Comparison of ENCODE assay signal across 20 mouse cellular contexts in the genomic region with DNA sequence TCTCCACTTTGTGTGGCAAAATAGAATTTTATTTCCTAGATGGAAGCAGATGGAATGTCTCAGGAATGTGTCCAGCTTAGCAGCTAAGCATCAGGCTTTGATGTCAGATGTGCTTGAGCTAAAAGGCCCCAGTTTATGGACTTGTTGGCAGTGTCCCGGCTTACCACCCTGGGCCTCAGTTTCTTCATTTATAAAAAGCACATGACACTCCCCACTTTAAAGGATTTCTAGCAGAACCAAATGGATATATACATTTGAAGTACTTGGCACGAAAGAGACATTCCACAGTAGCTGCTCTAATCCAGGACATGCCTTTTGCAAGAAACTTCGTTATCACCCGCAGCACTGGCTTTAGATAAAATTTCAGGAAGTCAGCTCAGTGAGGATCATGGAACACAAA.
DNase-seq lines count a peak whose midpoint lies in the region; ATAC-seq and TF ChIP-seq lines count a peak whose summit lies in the region.
"Had no signal": no experiment of that assay in that cellular context is flagged by ENCODE, and none has a peak within 500 bp of the region (broad histone marks: within the 10 kb centered on the region; RNA-seq: fewer than 3 reads in every experiment).

No protein-coding gene starts in this region.

- TF ChIP-seq CTCF in kidney, adult 2 months (conservative IDR thresholded peaks at IDR 0.05; ENCODE audit: insufficient read depth, insufficient read length, low read depth, low read length), result no peak

- no peaks in the 10 kb centered on the region for H3K27me3 ChIP-seq in heart, embryonic 11.5 days (ENCODE audit: control insufficient read depth, insufficient read depth, low read length)
- H3K27me3 ChIP-seq in kidney, embryonic 16.5 days (ENCODE audit: insufficient read depth, low read length), result no peaks in the 10 kb centered on the region
- no peaks in the 10 kb centered on the region for H3K27me3 ChIP-seq in kidney, adult 2 months (replicated peaks; ENCODE audit: control insufficient read depth, insufficient read depth, low read length)
- H3K27me3 ChIP-seq in lung, embryonic 16.5 days (ENCODE audit: control insufficient read depth, insufficient read depth, low read depth, low read length), result no peaks in the 10 kb centered on the region
- H3K27me3 ChIP-seq: forebrain, embryonic 15.5 days; liver, embryonic 13.5 days had no signal

- no peak overlapping the region for H3K4me3 ChIP-seq in heart, embryonic 11.5 days (ENCODE audit: low read depth, low read length)
- H3K4me3 ChIP-seq in kidney, embryonic 16.5 days (ENCODE audit: low read length), result no peak overlapping the region
- no peak overlapping the region for H3K4me3 ChIP-seq in kidney, adult 2 months (ENCODE audit: insufficient read depth, low read depth, low read length)
- no peak overlapping the region for H3K4me3 ChIP-seq in lung, embryonic 16.5 days (ENCODE audit: low read length)
- H3K4me3 ChIP-seq: forebrain, embryonic 15.5 days; heart, adult 2 months; left cerebral cortex, adult 2 months; liver, embryonic 13.5 days; midbrain, embryonic 10.5 days had no signal

- no peak for ATAC-seq in heart, embryonic 11.5 days (replicated peaks; ENCODE audit: insufficient number of reproducible peaks, low FRiP score, low TSS enrichment)
- ATAC-seq in kidney, embryonic 16.5 days (ENCODE audit: low FRiP score, low TSS enrichment), result no peak
- peak; percentile 65; the same call in 1 of the 2 replicates for ATAC-seq in lung, embryonic 16.5 days (ENCODE audit: low read depth)
- ATAC-seq: activated CD4-positive, CD25-positive, alpha-beta regulatory T cell, adult 4 months; CD4-positive, CD25-positive, alpha-beta regulatory T cell, adult 4 months; forebrain, embryonic 15.5 days had no signal

- H3K36me3 ChIP-seq in heart, embryonic 11.5 days (ENCODE audit: control insufficient read depth, insufficient read depth, low read length), result no peaks in the 10 kb centered on the region
- no peaks in the 10 kb centered on the region for H3K36me3 ChIP-seq in kidney, embryonic 16.5 days (ENCODE audit: insufficient read depth, low read length)
- no peaks in the 10 kb centered on the region for H3K36me3 ChIP-seq in kidney, adult 2 months (ENCODE audit: control insufficient read depth, insufficient read depth, low read length)
- H3K36me3 ChIP-seq in lung, embryonic 16.5 days (ENCODE audit: control insufficient read depth, insufficient read depth, low read length), result no peaks in the 10 kb centered on the region
- H3K36me3 ChIP-seq: forebrain, embryonic 15.5 days; liver, embryonic 13.5 days; midbrain, embryonic 10.5 days had no signal

- intact Hi-C loops in heart, postnatal 25 days (cut with DNase I), result no loop called here

- no peak for TF ChIP-seq POLR2A in kidney, adult 2 months (IDR thresholded peaks at IDR 0.05; ENCODE audit: low read depth, low read length)

- H3K27ac ChIP-seq in heart, embryonic 11.5 days (ENCODE audit: low read depth, low read length), result 0 out of 2 replicates have a peak overlapping the region, but pooled peaks have one; percentile 50
- H3K27ac ChIP-seq in kidney, embryonic 16.5 days (ENCODE audit: low read length), result peak overlapping the region; percentile 19
- H3K27ac ChIP-seq in kidney, adult 2 months (ENCODE audit: insufficient read depth, low read depth, low read length), result no peak overlapping the region; the same call in 1 of the 2 replicates
- H3K27ac ChIP-seq in lung, embryonic 16.5 days (ENCODE audit: low read length), result peak overlapping the region; percentile 63
- H3K27ac ChIP-seq: forebrain, embryonic 15.5 days; heart, adult 2 months; left cerebral cortex, adult 2 months; liver, embryonic 13.5 days; midbrain, embryonic 10.5 days had no signal

- 35% methylated on average over 4 of the region's 4 CpGs for WGBS in heart, embryonic 11.5 days (ENCODE audit: insufficient replicate concordance)
- WGBS in kidney, embryonic 16.5 days, result 68% methylated on average over 4 of the region's 4 CpGs
- WGBS in kidney, adult 2 months, result 60% methylated on average over 4 of the region's 4 CpGs
- 15% methylated on average over 4 of the region's 4 CpGs for WGBS in lung, embryonic 16.5 days

- H3K4me2 ChIP-seq in heart, embryonic 11.5 days, result no peak overlapping the region
- H3K4me2 ChIP-seq in kidney, embryonic 16.5 days (replicated peaks; ENCODE audit: low read depth, low read length), result no peak overlapping the region
- H3K4me2 ChIP-seq in lung, embryonic 16.5 days (ENCODE audit: low read depth, low read length), result no peak overlapping the region
- H3K4me2 ChIP-seq: forebrain, embryonic 15.5 days; liver, embryonic 13.5 days had no signal

- no peaks in the 10 kb centered on the region; the same call in 1 of the 2 replicates for H3K4me1 ChIP-seq in heart, embryonic 11.5 days (ENCODE audit: control insufficient read depth, insufficient read depth, low read length)
- H3K4me1 ChIP-seq in kidney, embryonic 16.5 days (ENCODE audit: insufficient read depth, low read length), result no peaks in the 10 kb centered on the region
- no peaks in the 10 kb centered on the region for H3K4me1 ChIP-seq in kidney, adult 2 months (ENCODE audit: control insufficient read depth, insufficient read depth, low read length)
- H3K4me1 ChIP-seq in lung, embryonic 16.5 days (replicated peaks; ENCODE audit: control insufficient read depth, insufficient read depth, low read length), result peaks cover 7% of the 10 kb centered on the region
- H3K4me1 ChIP-seq: forebrain, embryonic 15.5 days; liver, embryonic 13.5 days; midbrain, embryonic 10.5 days had no signal

- DNase-seq in heart, postnatal 25 days (ENCODE audit: low spot score), result no peak
- DNase-seq in kidney, adult 2 months, result no peak
- DNase-seq in lung, postnatal 25 days (ENCODE audit: low spot score), result no peak
- DNase-seq in layer of hippocampus, adult 9-11 months, result no peak
- DNase-seq: adrenal gland, postnatal 10 days; cerebellum, adult 9-10 months; gastrocnemius, postnatal 14 days; heart, adult 2 months; kidney, adult 11 months; liver, embryonic 13.5 days; lung, postnatal 4 days; right cerebral cortex, postnatal 25 days had no signal

- H3K9me3 ChIP-seq in heart, embryonic 11.5 days (replicated peaks; ENCODE audit: control insufficient read depth, low read length), result no peaks in the 10 kb centered on the region
- H3K9me3 ChIP-seq in kidney, embryonic 16.5 days (ENCODE audit: low read length), result 0 out of 2 replicates have a peak, but pooled peaks cover under 1% of the 10 kb centered on the region
- H3K9me3 ChIP-seq in lung, embryonic 16.5 days (ENCODE audit: control insufficient read depth, low read length), result no peaks in the 10 kb centered on the region
- H3K9me3 ChIP-seq: forebrain, embryonic 15.5 days; liver, embryonic 13.5 days; midbrain, embryonic 10.5 days had no signal

- no peak overlapping the region for H3K9ac ChIP-seq in heart, embryonic 11.5 days (ENCODE audit: low read depth, low read length)
- H3K9ac ChIP-seq in kidney, embryonic 16.5 days (replicated peaks; ENCODE audit: low read length), result no peak overlapping the region
- H3K9ac ChIP-seq in lung, embryonic 16.5 days (ENCODE audit: low read length), result no peak overlapping the region
- H3K9ac ChIP-seq: forebrain, embryonic 15.5 days; liver, embryonic 13.5 days had no signal
